Mouse (Mus musculus): ENCODE data around the gene Mob4. TPM values are rescaled to one million over a fixed set of nuclear protein-coding genes. Genes with fewer than 3 reads are reported as not detected.
A peak's percentile ranks its signal among the peaks of the same experiment; 100 is the strongest.

Gene Mob4
- polyA plus RNA-seq, 1 experiment from 2014 or later: 137 TPM

GRCm38 (mm10) chr1:55194064-55194915 lies 63.3 kb downstream of the Mob4 start:
- WGBS: 34% methylated on average over 19 of the region's 19 CpGs
- Histone ChIP-seq H3K9me3 (no peaks in the 10 kb centered on the region), H3K4me1 (peaks cover 45% of the 10 kb centered on the region), H3K27ac (replicated peaks) (peak overlapping the region; percentile 51), H3K4me3 (no peak overlapping the region), H3K27me3 (replicated peaks; ENCODE audit: low read depth, poor library complexity, severe bottlenecking) (peaks cover 4% of the 10 kb centered on the region), H3K36me3 (replicated peaks) (peaks cover 6% of the 10 kb centered on the region; the same call in 1 of the 2 replicates)
- no peak for DNase-seq (ENCODE audit: low spot score)

- H3K27ac ChIP-seq (replicated peaks): no peak overlapping the region
Measured at GRCm38 (mm10) chr1:55195021-55195420, 64.0 kb downstream of the Mob4 start.

DNA sequence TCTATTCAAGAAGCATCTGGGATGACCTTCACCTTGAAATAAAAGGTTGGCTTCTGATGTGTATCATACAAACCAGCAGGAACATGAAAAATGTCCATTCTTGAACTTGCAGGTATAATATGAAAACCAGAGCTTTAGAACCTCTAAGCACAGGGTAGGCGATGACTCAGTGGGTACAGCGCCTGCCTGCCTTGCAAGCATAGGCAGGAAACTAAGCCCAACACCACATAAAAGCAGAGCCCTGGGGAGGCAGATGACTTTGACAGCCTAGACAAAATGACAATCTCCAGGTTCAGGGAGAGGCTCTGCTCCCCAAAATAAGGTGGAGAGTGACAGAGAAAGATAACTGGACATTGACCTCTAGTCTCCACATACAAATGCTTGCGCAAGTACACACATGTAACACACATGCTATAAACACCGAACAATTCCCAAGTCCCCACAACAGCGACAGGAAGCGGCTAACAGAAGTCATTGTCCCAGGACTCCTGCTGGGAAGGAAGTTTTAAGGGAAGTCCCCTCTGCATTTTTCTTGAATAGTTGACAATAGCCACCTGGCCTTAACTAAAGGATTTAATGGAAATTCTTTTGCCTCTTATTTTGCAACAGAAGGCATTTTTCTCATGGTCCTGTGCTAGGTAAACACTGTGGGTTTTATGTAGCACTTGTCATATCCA lies 65.4 kb downstream of the Mob4 start:
- Histone ChIP-seq H3K4me1 (peaks cover 45% of the 10 kb centered on the region), H3K4me3 (no peak overlapping the region)
- 49% methylated on average over 6 of the region's 6 CpGs for WGBS

More at GRCm38 (mm10) chr1:55195021-55195420, 64.0 kb downstream of the Mob4 start:
- H3K27me3 ChIP-seq (replicated peaks; ENCODE audit: low read depth, poor library complexity, severe bottlenecking): peaks cover 4% of the 10 kb centered on the region
- H3K36me3 ChIP-seq (replicated peaks): peaks cover 6% of the 10 kb centered on the region; the same call in 1 of the 2 replicates
- no peak for DNase-seq (ENCODE audit: low spot score)
- H3K4me1 ChIP-seq: peaks cover 45% of the 10 kb centered on the region
- no peak overlapping the region for H3K4me3 ChIP-seq
- WGBS: 72% methylated on average over 4 of the region's 4 CpGs
- no peaks in the 10 kb centered on the region for H3K9me3 ChIP-seq

GRCm38 (mm10) chr1:55198719-55199118 lies 67.7 kb downstream of the Mob4 start:
- no peak for DNase-seq (ENCODE audit: low spot score)
- peaks cover 8% of the 10 kb centered on the region for H3K36me3 ChIP-seq (replicated peaks)
- no peaks in the 10 kb centered on the region for H3K9me3 ChIP-seq
- no peak overlapping the region for H3K27ac ChIP-seq (replicated peaks)
- peaks cover 33% of the 10 kb centered on the region for H3K4me1 ChIP-seq
- no peak overlapping the region for H3K4me3 ChIP-seq
- 28% methylated on average over 3 of the region's 3 CpGs for WGBS
- peaks cover 4% of the 10 kb centered on the region for H3K27me3 ChIP-seq (replicated peaks; ENCODE audit: low read depth, poor library complexity, severe bottlenecking)

More for the DNA sequence above, 65.4 kb downstream of the Mob4 start:
- H3K9me3 ChIP-seq: no peaks in the 10 kb centered on the region
- no peaks in the 10 kb centered on the region for H3K36me3 ChIP-seq (replicated peaks)
- H3K27me3 ChIP-seq (replicated peaks; ENCODE audit: low read depth, poor library complexity, severe bottlenecking): peaks cover 4% of the 10 kb centered on the region
- H3K27ac ChIP-seq (replicated peaks): no peak overlapping the region
- no peak for DNase-seq (ENCODE audit: low spot score)

GRCm38 (mm10) chr1:55201850-55202752 lies 71.1 kb downstream of the Mob4 start:
- peaks cover 12% of the 10 kb centered on the region for H3K36me3 ChIP-seq (replicated peaks)
- WGBS: 69% methylated on average over 18 of the region's 18 CpGs
- DNase-seq (ENCODE audit: low spot score): no peak
- peaks cover 19% of the 10 kb centered on the region for H3K4me1 ChIP-seq
- no peaks in the 10 kb centered on the region for H3K27me3 ChIP-seq (replicated peaks; ENCODE audit: low read depth, poor library complexity, severe bottlenecking)
- no peak overlapping the region for H3K4me3 ChIP-seq
- H3K9me3 ChIP-seq: no peaks in the 10 kb centered on the region
- no peak overlapping the region; the same call in 1 of the 2 replicates for H3K27ac ChIP-seq (replicated peaks)

Other genes with a start within 250 kb of the Mob4 start
- 17.4 and 19.2 TPM in 2 replicates for gene Ankrd44, start 204.8 kb upstream of the Mob4 start, polyA plus RNA-seq (2016; fragmentation: Nextera tagmentation; extraction: Ambion mirVana)
- 281 and 287 TPM in 2 replicates for gene Sf3b1, start 103.8 kb upstream of the Mob4 start, polyA plus RNA-seq (2016; fragmentation: Nextera tagmentation; extraction: Ambion mirVana)
- gene Coq10b, start 78.5 kb upstream of the Mob4 start, polyA plus RNA-seq (2016; fragmentation: Nextera tagmentation; extraction: Ambion mirVana): 21.7 and 22.0 TPM in 2 replicates
- 672 and 707 TPM in 2 replicates for gene Hspe1, start 43.1 kb upstream of the Mob4 start, polyA plus RNA-seq (2016; fragmentation: Nextera tagmentation; extraction: Ambion mirVana)
- gene Hspd1, start 43.0 kb upstream of the Mob4 start, polyA plus RNA-seq (2016; fragmentation: Nextera tagmentation; extraction: Ambion mirVana): 604 and 644 TPM in 2 replicates
- gene Rftn2, start 95.6 kb downstream of the Mob4 start, polyA plus RNA-seq (2016; fragmentation: Nextera tagmentation; extraction: Ambion mirVana): 10.6 and 13.6 TPM in 2 replicates
- gene Mars2, start 105.9 kb downstream of the Mob4 start, polyA plus RNA-seq (2016; fragmentation: Nextera tagmentation; extraction: Ambion mirVana): 3.2 and 3.4 TPM in 2 replicates
- gene Boll, start 232.2 kb downstream of the Mob4 start, polyA plus RNA-seq (2016; fragmentation: Nextera tagmentation; extraction: Ambion mirVana): 0.33 TPM in 1 of 2 replicates, not detected in the other

Data from embryonic facial prominence, embryonic 10.5 days (tissue).